Mouse (Mus musculus): Measurements from ENCODE around the gene Ceacam1. TPM values are rescaled to one million over a fixed set of nuclear protein-coding genes. Genes with fewer than 3 reads are reported as not detected.
"Not testable (repeated sequence)": the region's sequence is repeated elsewhere in the genome, so short reads cannot be mapped to it uniquely, and the experiment has no call there.

The Ceacam1 gene
- polyA plus RNA-seq, 1 experiment from 2014 or later: 5.8 TPM

- not testable (repeated sequence) for H3K27me3 ChIP-seq, H3K27ac ChIP-seq, H3K9me3 ChIP-seq, H3K4me1 ChIP-seq, H3K4me2 ChIP-seq, H3K36me3 ChIP-seq, H3K4me3 ChIP-seq, H3K9ac ChIP-seq
- WGBS: 45% methylated on average over 2 of the region's 2 CpGs
- ATAC-seq (ENCODE audit: borderline replicate concordance, extremely low read depth, low FRiP score, low TSS enrichment): peak; percentile 19; the same call in 1 of the 2 replicates
These were observed 320 bp upstream of the Ceacam1 start for GRCm38 (mm10) chr7:25477752-25478093.

DNA sequence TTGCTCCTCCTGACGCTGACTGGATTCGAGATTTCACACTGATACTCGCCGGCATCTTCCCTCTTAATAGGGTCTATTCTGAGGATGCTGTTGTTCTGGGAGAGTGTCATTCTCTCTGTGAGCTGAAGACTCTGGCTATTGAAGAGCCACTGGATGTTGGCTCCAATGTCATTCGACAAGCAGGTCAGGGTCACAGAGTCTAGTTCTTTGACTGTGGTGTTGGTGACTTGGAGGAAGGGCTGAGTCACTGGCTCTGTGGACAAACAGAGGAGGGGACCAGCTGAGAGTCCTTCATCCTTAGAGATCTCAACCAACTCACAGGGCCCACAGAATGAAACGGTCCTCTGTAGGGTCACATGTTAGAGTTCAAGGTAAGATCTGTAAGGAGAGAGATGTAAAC is 5.6 kb downstream of the Ceacam1 start:
- H3K4me2 ChIP-seq; H3K9me3 ChIP-seq; H3K4me1 ChIP-seq; ATAC-seq (ENCODE audit: borderline replicate concordance, extremely low read depth, low FRiP score, low TSS enrichment); H3K27ac ChIP-seq; H3K36me3 ChIP-seq; H3K27me3 ChIP-seq; H3K4me3 ChIP-seq; H3K9ac ChIP-seq: not testable (repeated sequence)
- WGBS: 80% methylated on average over 6 of the region's 6 CpGs

DNA sequence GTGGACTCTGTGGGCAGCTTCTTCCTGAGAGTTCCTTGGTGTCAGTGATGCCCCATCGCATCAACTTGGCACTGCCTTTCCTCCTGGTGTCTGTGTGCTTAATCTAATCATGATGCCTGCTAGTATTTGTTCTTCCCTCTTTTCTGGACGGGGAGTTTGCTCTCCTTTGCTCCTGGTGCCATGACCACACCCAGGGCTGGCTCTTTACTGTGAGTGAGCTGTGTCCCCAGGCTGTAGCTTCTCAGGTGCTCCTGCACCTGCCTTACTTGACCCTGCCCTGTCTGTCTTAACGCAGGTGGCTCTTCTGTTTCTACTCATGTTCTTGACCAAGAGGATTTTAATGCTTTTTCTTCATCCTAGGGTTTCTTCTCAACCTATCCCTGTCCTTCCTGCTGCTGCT is 11.8 kb downstream of the Ceacam1 start:
- not testable (repeated sequence) for H3K9ac ChIP-seq; ATAC-seq (ENCODE audit: borderline replicate concordance, extremely low read depth, low FRiP score, low TSS enrichment); H3K27me3 ChIP-seq; H3K4me1 ChIP-seq; H3K27ac ChIP-seq; H3K36me3 ChIP-seq; H3K4me2 ChIP-seq; H3K4me3 ChIP-seq; H3K9me3 ChIP-seq
- WGBS: 62% methylated on average over 3 of the region's 3 CpGs

DNA sequence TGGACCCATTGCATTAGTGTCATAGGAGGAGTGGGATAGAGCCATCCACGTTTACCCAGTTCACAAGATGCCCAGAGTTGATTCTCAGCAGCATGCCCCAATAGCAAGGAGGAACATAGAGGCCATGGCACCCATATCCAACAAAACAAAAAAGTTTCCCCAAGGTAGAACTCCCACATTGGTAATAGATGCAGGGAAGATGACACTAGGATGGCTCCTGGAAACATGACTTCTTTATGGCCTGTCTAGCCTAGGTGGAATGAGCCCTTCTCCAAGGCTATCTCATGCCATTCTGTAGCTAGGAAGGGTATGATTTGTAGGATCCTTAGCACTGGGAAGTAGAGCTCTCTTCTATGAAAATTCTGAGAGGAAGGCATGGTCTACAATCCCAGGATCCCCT is 12.4 kb downstream of the Ceacam1 start:
- WGBS: 71% methylated on average over 1 of the region's 1 CpGs
- ATAC-seq (ENCODE audit: borderline replicate concordance, extremely low read depth, low FRiP score, low TSS enrichment): no peak

DNA sequence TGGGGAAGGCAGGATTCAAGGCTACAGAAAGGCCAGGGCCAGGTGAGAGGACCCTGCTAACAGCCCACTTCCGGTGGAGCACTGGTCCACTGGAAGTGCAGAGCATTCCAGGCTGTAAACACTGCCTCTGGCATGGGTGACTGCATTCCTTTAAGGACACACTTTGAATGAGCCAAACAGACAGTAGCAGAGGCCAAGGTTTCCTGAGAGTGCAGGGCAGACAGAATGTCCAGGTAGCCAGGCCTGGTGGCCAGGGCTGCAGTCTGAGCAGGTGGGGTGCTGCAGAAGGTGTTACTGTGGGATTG is 15.4 kb downstream of the Ceacam1 start:
- not testable (repeated sequence) for H3K4me2 ChIP-seq; H3K9me3 ChIP-seq; H3K36me3 ChIP-seq; H3K27me3 ChIP-seq; H3K27ac ChIP-seq; H3K4me1 ChIP-seq; ATAC-seq (ENCODE audit: borderline replicate concordance, extremely low read depth, low FRiP score, low TSS enrichment); H3K4me3 ChIP-seq; H3K9ac ChIP-seq
- no CpG with 5 or more reads among the region's 1 CpGs for WGBS

More for the DNA sequence above, 12.4 kb downstream of the Ceacam1 start:
- no peak overlapping the region for H3K4me2 ChIP-seq
- H3K27ac ChIP-seq: no peak overlapping the region
- no peaks in the 10 kb centered on the region for H3K36me3 ChIP-seq
- H3K9me3 ChIP-seq: no peaks in the 10 kb centered on the region
- H3K27me3 ChIP-seq: no peaks in the 10 kb centered on the region
- H3K4me3 ChIP-seq: no peak overlapping the region
- H3K9ac ChIP-seq: no peak overlapping the region
- no peaks in the 10 kb centered on the region for H3K4me1 ChIP-seq

- H3K36me3 ChIP-seq; H3K4me1 ChIP-seq; H3K4me3 ChIP-seq; H3K27ac ChIP-seq; ATAC-seq (ENCODE audit: borderline replicate concordance, extremely low read depth, low FRiP score, low TSS enrichment); H3K27me3 ChIP-seq; H3K4me2 ChIP-seq; H3K9me3 ChIP-seq; H3K9ac ChIP-seq: not testable (repeated sequence)
- 50% methylated on average over 4 of the region's 5 CpGs for WGBS
These were observed 15.9 kb downstream of the Ceacam1 start for GRCm38 (mm10) chr7:25461336-25462032.

- 80% methylated on average over 3 of the region's 3 CpGs for WGBS
- no peak overlapping the region for H3K4me2 ChIP-seq
- H3K4me3 ChIP-seq: no peak overlapping the region
- H3K36me3 ChIP-seq: no peaks in the 10 kb centered on the region
- no peaks in the 10 kb centered on the region for H3K27me3 ChIP-seq
- no peak for ATAC-seq (ENCODE audit: borderline replicate concordance, extremely low read depth, low FRiP score, low TSS enrichment)
- no peak overlapping the region for H3K27ac ChIP-seq
- no peaks in the 10 kb centered on the region for H3K4me1 ChIP-seq
- H3K9me3 ChIP-seq: no peaks in the 10 kb centered on the region
- no peak overlapping the region for H3K9ac ChIP-seq
These were observed 25.3 kb downstream of the Ceacam1 start for GRCm38 (mm10) chr7:25452103-25452502.

DNA sequence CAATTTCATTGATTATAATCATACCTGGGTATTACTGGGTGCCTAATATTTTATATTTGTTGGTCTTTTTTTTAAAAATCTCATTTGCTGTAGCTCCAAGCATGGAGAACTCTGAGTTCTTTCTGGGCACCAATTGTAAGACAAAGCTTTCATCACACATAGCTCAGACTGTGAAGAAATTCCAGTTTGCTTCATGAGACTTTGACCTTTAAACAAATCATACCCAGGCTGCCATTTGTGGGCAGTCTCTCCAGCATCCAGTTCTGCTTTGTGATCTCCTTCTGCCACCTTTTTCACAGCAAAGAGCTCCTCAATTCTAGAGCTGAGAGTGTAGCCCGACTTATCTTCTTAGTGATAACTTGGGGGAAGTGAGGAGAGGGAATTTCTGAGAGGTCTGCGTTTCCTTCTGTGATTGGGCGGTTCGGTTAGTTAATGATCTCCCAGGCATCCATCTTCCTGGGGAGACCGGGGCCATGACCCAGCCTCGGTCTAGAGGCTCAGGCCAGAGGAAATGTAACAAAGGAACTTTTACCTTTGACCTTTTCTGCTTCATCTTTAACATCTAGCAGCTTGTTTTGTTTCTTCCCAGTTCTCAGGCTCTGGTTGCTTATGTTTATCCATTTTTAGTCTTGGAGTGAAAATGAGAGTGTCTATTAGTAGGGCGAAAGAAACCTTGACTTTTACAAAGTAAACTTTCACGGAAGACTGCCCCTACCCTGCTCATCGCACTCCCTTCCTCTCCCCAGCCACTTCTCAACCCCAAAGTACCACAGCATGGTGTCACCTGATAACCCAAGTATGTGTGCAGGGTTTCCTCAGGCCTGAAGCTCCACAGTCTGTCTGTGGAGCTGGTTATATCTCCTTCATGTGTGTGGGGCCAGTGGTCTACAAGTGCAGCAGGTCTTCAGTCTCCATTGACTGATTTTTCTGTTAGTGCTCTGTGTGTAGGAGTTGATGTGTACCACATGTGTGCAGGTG is 27.2 kb downstream of the Ceacam1 start:
- no peak overlapping the region for H3K4me3 ChIP-seq
- 16% methylated on average over 9 of the region's 9 CpGs for WGBS
- no peak overlapping the region for H3K9ac ChIP-seq
- no peaks in the 10 kb centered on the region for H3K36me3 ChIP-seq
- H3K4me2 ChIP-seq: no peak overlapping the region
- ATAC-seq (ENCODE audit: borderline replicate concordance, extremely low read depth, low FRiP score, low TSS enrichment): no peak
- no peaks in the 10 kb centered on the region for H3K9me3 ChIP-seq
- H3K27me3 ChIP-seq: no peaks in the 10 kb centered on the region
- H3K27ac ChIP-seq: no peak overlapping the region
- H3K4me1 ChIP-seq: no peaks in the 10 kb centered on the region

DNA sequence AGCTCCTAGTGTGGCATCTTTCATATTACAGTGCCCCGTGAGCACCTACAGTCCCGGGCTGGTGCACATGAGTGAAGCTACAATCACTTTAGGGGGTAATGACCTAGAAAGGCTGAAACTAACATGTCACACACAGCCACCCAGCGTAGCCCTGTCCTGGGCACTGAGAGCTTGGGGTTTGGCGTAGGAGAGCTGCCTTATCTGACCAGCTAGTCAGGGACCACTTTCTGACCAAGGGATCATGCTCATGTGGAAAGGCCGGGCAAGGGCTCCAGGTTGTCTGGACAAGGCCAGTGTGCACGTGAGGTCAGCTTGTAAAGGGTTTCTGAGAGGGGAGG is 36.6 kb downstream of the Ceacam1 start:
- no peak overlapping the region for H3K4me3 ChIP-seq
- no peak overlapping the region for H3K9ac ChIP-seq
- peak overlapping the region; percentile 69 for H3K27ac ChIP-seq
- no peaks in the 10 kb centered on the region for H3K27me3 ChIP-seq
- peaks cover 21% of the 10 kb centered on the region for H3K4me1 ChIP-seq
- no peak for ATAC-seq (ENCODE audit: borderline replicate concordance, extremely low read depth, low FRiP score, low TSS enrichment)
- H3K9me3 ChIP-seq: no peaks in the 10 kb centered on the region
- WGBS: 74% methylated on average over 6 of the region's 6 CpGs
- no peak overlapping the region for H3K4me2 ChIP-seq
- H3K36me3 ChIP-seq: no peaks in the 10 kb centered on the region

DNA sequence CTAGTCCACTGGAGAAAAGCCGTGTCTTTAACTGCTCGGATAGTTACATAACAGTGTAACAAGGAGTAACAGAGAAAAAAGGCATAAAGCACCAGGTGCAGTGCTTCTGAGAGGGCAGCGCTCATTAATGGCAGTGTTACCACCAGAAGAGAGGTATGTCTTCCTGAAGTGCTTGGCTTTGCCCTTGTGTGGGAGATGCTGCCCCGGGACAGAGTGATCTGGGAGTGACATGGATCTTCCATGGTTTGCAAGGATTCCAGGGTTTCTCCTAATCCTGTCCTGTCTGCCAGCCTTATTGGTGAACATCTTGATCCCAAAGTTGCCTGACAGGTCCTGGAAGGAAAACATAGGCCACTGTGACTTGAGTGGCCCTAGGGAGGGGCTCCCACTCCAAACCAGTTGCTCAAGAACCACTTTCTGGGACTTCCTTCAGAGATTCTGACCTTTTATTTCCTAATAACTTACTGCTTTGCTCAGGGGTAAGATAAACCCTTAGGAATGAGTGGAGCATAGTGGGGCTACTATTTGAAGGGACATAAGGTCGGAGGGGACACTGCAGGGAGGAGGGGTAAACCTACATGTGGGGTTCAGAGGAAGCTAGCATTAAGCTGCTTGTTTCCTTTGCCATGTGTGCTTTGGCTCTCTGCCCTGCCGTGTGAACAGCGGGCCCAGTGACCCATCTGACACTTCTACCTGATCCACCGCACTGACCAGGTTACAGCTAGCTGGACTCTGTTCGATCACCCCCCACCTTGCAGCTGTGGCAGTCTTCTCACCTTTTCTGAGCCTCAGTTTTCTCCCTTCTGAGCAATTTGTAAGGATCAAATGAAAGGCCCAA is 37.2 kb downstream of the Ceacam1 start:
- Histone ChIP-seq H3K9ac (no peak overlapping the region), H3K36me3 (no peaks in the 10 kb centered on the region), H3K4me3 (no peak overlapping the region), H3K4me1 (peaks cover 27% of the 10 kb centered on the region), H3K27me3 (no peaks in the 10 kb centered on the region), H3K4me2 (no peak overlapping the region; the same call in 1 of the 2 replicates), H3K27ac (peak overlapping the region; percentile 69), H3K9me3 (no peaks in the 10 kb centered on the region)
- peak; percentile 43 for ATAC-seq (ENCODE audit: borderline replicate concordance, extremely low read depth, low FRiP score, low TSS enrichment)
- WGBS: 64% methylated on average over 9 of the region's 9 CpGs

DNA sequence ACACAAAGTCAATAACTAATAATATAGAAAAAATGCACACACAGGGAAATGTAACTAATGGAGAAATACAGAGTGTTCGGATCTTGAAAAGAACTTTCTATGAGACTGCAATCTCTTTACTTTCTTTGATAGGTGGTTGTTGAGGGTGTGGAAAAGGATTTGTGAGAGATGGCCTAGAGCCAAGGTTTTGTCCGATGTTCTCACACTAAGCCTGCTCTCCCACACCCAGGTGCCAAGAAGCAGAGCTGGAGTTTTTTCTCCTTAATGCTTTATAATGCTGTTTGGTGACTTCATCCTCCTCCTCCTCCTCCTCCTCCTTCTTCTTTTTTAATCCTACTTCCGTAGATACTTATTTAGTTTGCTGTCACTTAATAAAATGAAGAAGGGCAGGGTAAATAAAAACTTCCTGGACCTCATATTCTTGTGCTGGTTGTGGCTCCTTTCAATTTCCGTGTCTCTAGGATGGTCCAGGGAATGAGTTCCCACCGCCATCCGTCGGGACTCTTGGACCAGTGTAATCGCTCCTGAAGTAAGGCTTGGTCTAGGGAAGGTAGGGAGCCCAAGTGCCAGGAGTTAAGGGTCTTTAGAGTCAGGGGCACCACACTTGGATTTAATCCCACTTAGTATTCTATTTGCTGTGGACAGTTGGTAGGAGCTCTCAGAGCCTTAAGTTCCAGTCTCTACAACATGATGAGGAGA is 38.1 kb downstream of the Ceacam1 start:
- no peaks in the 10 kb centered on the region for H3K27me3 ChIP-seq
- no peaks in the 10 kb centered on the region for H3K9me3 ChIP-seq
- WGBS: 64% methylated on average over 8 of the region's 8 CpGs
- peaks cover 36% of the 10 kb centered on the region for H3K4me1 ChIP-seq
- ATAC-seq (ENCODE audit: borderline replicate concordance, extremely low read depth, low FRiP score, low TSS enrichment): no peak
- H3K4me3 ChIP-seq: no peak overlapping the region
- no peak overlapping the region for H3K9ac ChIP-seq
- H3K36me3 ChIP-seq: no peaks in the 10 kb centered on the region
- no peak overlapping the region for H3K4me2 ChIP-seq
- peak overlapping the region; percentile 69 for H3K27ac ChIP-seq
